In genomic region chr16:10664921-10665894, GRCm38 (mm10) we compare ENCODE assay signal across 9 mouse cellular contexts.
DNase-seq lines count a peak whose midpoint lies in the region; ATAC-seq lines count a peak whose summit lies in the region.
"Had no signal": no experiment of that assay in that cellular context is flagged by ENCODE, and none has a peak within 500 bp of the region (broad histone marks: within the 10 kb centered on the region; RNA-seq: fewer than 3 reads in every experiment).

No protein-coding gene starts in this region.

- peak; percentile 35 for DNase-seq in gastrocnemius, postnatal 14 days
- DNase-seq in gastrocnemius, postnatal 36 days, result no peak
- peak; percentile 27 for DNase-seq in liver, embryonic 13.5 days
- DNase-seq in c-Kit-positive CD71-positive TER-119-positive erythroid progenitor cells, embryonic 14.5 days (ENCODE audit: low spot score), result no peak

- H3K9ac ChIP-seq in embryonic facial prominence, embryonic 12.5 days, result no peak overlapping the region
- H3K9ac ChIP-seq in hindbrain, embryonic 15.5 days, result no peak overlapping the region
- H3K9ac ChIP-seq in liver, embryonic 13.5 days, result no peak overlapping the region
- H3K9ac ChIP-seq in neural tube, embryonic 15.5 days (replicated peaks), result no peak overlapping the region

- H3K4me1 ChIP-seq in embryonic facial prominence, embryonic 12.5 days, result peaks cover 17% of the 10 kb centered on the region
- peaks cover 20% of the 10 kb centered on the region for H3K4me1 ChIP-seq in hindbrain, embryonic 15.5 days (replicated peaks)
- H3K4me1 ChIP-seq in liver, embryonic 13.5 days (replicated peaks), result peaks cover 27% of the 10 kb centered on the region
- H3K4me1 ChIP-seq in neural tube, embryonic 15.5 days, result peaks cover 28% of the 10 kb centered on the region

- peak overlapping the region; percentile 63 for H3K27ac ChIP-seq in embryonic facial prominence, embryonic 12.5 days
- peak overlapping the region; percentile 56 for H3K27ac ChIP-seq in hindbrain, embryonic 15.5 days (replicated peaks)
- no peak overlapping the region for H3K27ac ChIP-seq in liver, embryonic 13.5 days
- H3K27ac ChIP-seq in neural tube, embryonic 15.5 days (replicated peaks), result peak overlapping the region; percentile 42

- 41% methylated on average over 12 of the region's 12 CpGs for WGBS in embryonic facial prominence, embryonic 12.5 days
- WGBS in hindbrain, embryonic 15.5 days, result 57% methylated on average over 12 of the region's 12 CpGs
- 27% methylated on average over 12 of the region's 12 CpGs for WGBS in liver, embryonic 13.5 days (ENCODE audit: insufficient replicate concordance)
- WGBS in neural tube, embryonic 15.5 days, result 57% methylated on average over 12 of the region's 12 CpGs

- ATAC-seq in CD4-positive, CD25-positive, alpha-beta regulatory T cell, adult 4 months, result peak; percentile 71
- peak; percentile 25; the same call in 1 of the 2 replicates for ATAC-seq in embryonic facial prominence, embryonic 12.5 days (ENCODE audit: insufficient number of reproducible peaks, insufficient read depth, low FRiP score, low TSS enrichment)
- peak; percentile 64 for ATAC-seq in hindbrain, embryonic 15.5 days (ENCODE audit: low FRiP score, low read depth)
- ATAC-seq in liver, embryonic 13.5 days (ENCODE audit: low read depth), result peak; percentile 53
- peak; percentile 60; the same call in 1 of the 2 replicates for ATAC-seq in neural tube, embryonic 15.5 days (ENCODE audit: low FRiP score)

- intact Hi-C loops in gastrocnemius, postnatal 14 days (cut with DNase I; ENCODE audit: low total_unique reads), result loop anchor here (5.0 kb wide), 2 partner anchors 102 to 122 kb away; partner anchors contain the start of genes Socs1 and Tnp2
- intact Hi-C loops in gastrocnemius, postnatal 36 days (cut with DNase I), result loop anchor here (5.0 kb wide), 2 partner anchors 117 to 182 kb away; no protein-coding TSS in a partner anchor

- H3K27me3 ChIP-seq in embryonic facial prominence, embryonic 12.5 days, result no peaks in the 10 kb centered on the region
- no peaks in the 10 kb centered on the region for H3K27me3 ChIP-seq in hindbrain, embryonic 15.5 days
- peaks cover 21% of the 10 kb centered on the region; the same call in 1 of the 2 replicates for H3K27me3 ChIP-seq in liver, embryonic 13.5 days
- no peaks in the 10 kb centered on the region for H3K27me3 ChIP-seq in neural tube, embryonic 15.5 days (replicated peaks)

- no peak overlapping the region for H3K4me3 ChIP-seq in embryonic facial prominence, embryonic 12.5 days
- no peak overlapping the region for H3K4me3 ChIP-seq in hindbrain, embryonic 15.5 days
- no peak overlapping the region for H3K4me3 ChIP-seq in liver, embryonic 13.5 days (replicated peaks)
- H3K4me3 ChIP-seq in neural tube, embryonic 15.5 days (replicated peaks), result no peak overlapping the region
- H3K4me3 ChIP-seq: myocyte had no signal

- H3K36me3 ChIP-seq in embryonic facial prominence, embryonic 12.5 days, result no peaks in the 10 kb centered on the region
- no peaks in the 10 kb centered on the region for H3K36me3 ChIP-seq in hindbrain, embryonic 15.5 days
- no peaks in the 10 kb centered on the region for H3K36me3 ChIP-seq in liver, embryonic 13.5 days
- H3K36me3 ChIP-seq in neural tube, embryonic 15.5 days, result no peaks in the 10 kb centered on the region

- H3K4me2 ChIP-seq in embryonic facial prominence, embryonic 12.5 days (replicated peaks), result no peak overlapping the region
- no peak overlapping the region for H3K4me2 ChIP-seq in hindbrain, embryonic 15.5 days
- H3K4me2 ChIP-seq in liver, embryonic 13.5 days, result no peak overlapping the region
- no peak overlapping the region for H3K4me2 ChIP-seq in neural tube, embryonic 15.5 days

- no peaks in the 10 kb centered on the region for H3K9me3 ChIP-seq in embryonic facial prominence, embryonic 12.5 days
- no peaks in the 10 kb centered on the region for H3K9me3 ChIP-seq in hindbrain, embryonic 15.5 days
- no peaks in the 10 kb centered on the region for H3K9me3 ChIP-seq in liver, embryonic 13.5 days (replicated peaks)
- no peaks in the 10 kb centered on the region for H3K9me3 ChIP-seq in neural tube, embryonic 15.5 days (replicated peaks)

Comparison
In these comparisons a context has a peak if more than half of its experiments do, and no peak if none do; other contexts are left out.
1. DNase-seq: peak in gastrocnemius, postnatal 14 days (single experiment) and liver, embryonic 13.5 days (single experiment); none in gastrocnemius, postnatal 36 days (0 of 2) and c-Kit-positive CD71-positive TER-119-positive erythroid progenitor cells, embryonic 14.5 days (single experiment).
2. Peak in every context shown above with its lines, with median percentiles within 50 percentile points of each other: ATAC-seq.